Mouse (Mus musculus): ENCODE data around the gene Klhdc1. TPM values are rescaled to one million over a fixed set of nuclear protein-coding genes. Genes with fewer than 3 reads are reported as not detected.

The Klhdc1 gene
- polyA plus RNA-seq, 1 experiment from 2014 or later, result 9.9 TPM

- Histone ChIP-seq H3K27ac (ENCODE audit: low read length) (no peak overlapping the region), H3K4me1 (ENCODE audit: insufficient read depth, low read length) (no peaks in the 10 kb centered on the region), H3K4me2 (replicated peaks; ENCODE audit: low read depth, low read length) (no peak overlapping the region), H3K4me3 (ENCODE audit: low read length) (no peak overlapping the region), H3K9me3 (ENCODE audit: low read length) (no peaks in the 10 kb centered on the region), H3K9ac (replicated peaks; ENCODE audit: low read length) (no peak overlapping the region), H3K27me3 (ENCODE audit: insufficient read depth, low read length) (no peaks in the 10 kb centered on the region), H3K36me3 (ENCODE audit: insufficient read depth, low read length) (no peaks in the 10 kb centered on the region)
- ATAC-seq (ENCODE audit: low FRiP score, low TSS enrichment), result no peak
- 96% methylated on average over 5 of the region's 5 CpGs for WGBS
These were observed 21.3 kb downstream of the Klhdc1 start for GRCm38 (mm10) chr12:69262251-69262650.

- no peak for ATAC-seq (ENCODE audit: low FRiP score, low TSS enrichment)
- H3K4me1 ChIP-seq (ENCODE audit: insufficient read depth, low read length), result no peaks in the 10 kb centered on the region
- H3K4me3 ChIP-seq (ENCODE audit: low read length), result no peak overlapping the region
- H3K27ac ChIP-seq (ENCODE audit: low read length), result no peak overlapping the region
- H3K4me2 ChIP-seq (replicated peaks; ENCODE audit: low read depth, low read length), result no peak overlapping the region
- no peaks in the 10 kb centered on the region for H3K9me3 ChIP-seq (ENCODE audit: low read length)
- H3K9ac ChIP-seq (replicated peaks; ENCODE audit: low read length), result no peak overlapping the region
- no peaks in the 10 kb centered on the region for H3K27me3 ChIP-seq (ENCODE audit: insufficient read depth, low read length)
- no peaks in the 10 kb centered on the region for H3K36me3 ChIP-seq (ENCODE audit: insufficient read depth, low read length)
- 88% methylated on average over 3 of the region's 3 CpGs for WGBS
These were observed 24.1 kb downstream of the Klhdc1 start for GRCm38 (mm10) chr12:69265031-69265430.

GRCm38 (mm10) chr12:69267956-69268632 lies 27.1 kb downstream of the Klhdc1 start:
- Histone ChIP-seq H3K27me3 (ENCODE audit: insufficient read depth, low read length) (no peaks in the 10 kb centered on the region), H3K4me1 (ENCODE audit: insufficient read depth, low read length) (no peaks in the 10 kb centered on the region), H3K4me2 (replicated peaks; ENCODE audit: low read depth, low read length) (no peak overlapping the region), H3K9me3 (ENCODE audit: low read length) (no peaks in the 10 kb centered on the region), H3K9ac (replicated peaks; ENCODE audit: low read length) (no peak overlapping the region), H3K4me3 (ENCODE audit: low read length) (no peak overlapping the region), H3K27ac (ENCODE audit: low read length) (no peak overlapping the region), H3K36me3 (ENCODE audit: insufficient read depth, low read length) (no peaks in the 10 kb centered on the region)
- ATAC-seq (ENCODE audit: low FRiP score, low TSS enrichment), result no peak
- 75% methylated on average over 11 of the region's 11 CpGs for WGBS

GRCm38 (mm10) chr12:69268956-69269355 lies 28.0 kb downstream of the Klhdc1 start:
- no peak for ATAC-seq (ENCODE audit: low FRiP score, low TSS enrichment)
- no peak overlapping the region for H3K4me3 ChIP-seq (ENCODE audit: low read length)
- 82% methylated on average over 2 of the region's 2 CpGs for WGBS

GRCm38 (mm10) chr12:69279931-69280469 lies 39.0 kb downstream of the Klhdc1 start:
- no peaks in the 10 kb centered on the region for H3K4me1 ChIP-seq (ENCODE audit: insufficient read depth, low read length)
- no peak for ATAC-seq (ENCODE audit: low FRiP score, low TSS enrichment)
- no peaks in the 10 kb centered on the region for H3K36me3 ChIP-seq (ENCODE audit: insufficient read depth, low read length)
- no peak overlapping the region for H3K4me2 ChIP-seq (replicated peaks; ENCODE audit: low read depth, low read length)
- no peaks in the 10 kb centered on the region for H3K9me3 ChIP-seq (ENCODE audit: low read length)
- H3K9ac ChIP-seq (replicated peaks; ENCODE audit: low read length), result no peak overlapping the region
- no peak overlapping the region for H3K27ac ChIP-seq (ENCODE audit: low read length)
- H3K27me3 ChIP-seq (ENCODE audit: insufficient read depth, low read length), result no peaks in the 10 kb centered on the region
- 38% methylated on average over 1 of the region's 1 CpGs for WGBS
- no peak overlapping the region for H3K4me3 ChIP-seq (ENCODE audit: low read length)

More at GRCm38 (mm10) chr12:69268956-69269355, 28.0 kb downstream of the Klhdc1 start:
- Histone ChIP-seq H3K4me1 (ENCODE audit: insufficient read depth, low read length) (no peaks in the 10 kb centered on the region), H3K9me3 (ENCODE audit: low read length) (no peaks in the 10 kb centered on the region), H3K27me3 (ENCODE audit: insufficient read depth, low read length) (no peaks in the 10 kb centered on the region), H3K27ac (ENCODE audit: low read length) (no peak overlapping the region), H3K36me3 (ENCODE audit: insufficient read depth, low read length) (no peaks in the 10 kb centered on the region), H3K4me2 (replicated peaks; ENCODE audit: low read depth, low read length) (no peak overlapping the region), H3K9ac (replicated peaks; ENCODE audit: low read length) (no peak overlapping the region)

GRCm38 (mm10) chr12:69280915-69281314 lies 39.9 kb downstream of the Klhdc1 start:
- no peaks in the 10 kb centered on the region for H3K4me1 ChIP-seq (ENCODE audit: insufficient read depth, low read length)
- WGBS, result 92% methylated on average over 3 of the region's 3 CpGs
- H3K36me3 ChIP-seq (ENCODE audit: insufficient read depth, low read length), result no peaks in the 10 kb centered on the region
- no peak overlapping the region for H3K9ac ChIP-seq (replicated peaks; ENCODE audit: low read length)
- H3K4me2 ChIP-seq (replicated peaks; ENCODE audit: low read depth, low read length), result no peak overlapping the region
- no peak for ATAC-seq (ENCODE audit: low FRiP score, low TSS enrichment)
- no peaks in the 10 kb centered on the region for H3K9me3 ChIP-seq (ENCODE audit: low read length)
- H3K27me3 ChIP-seq (ENCODE audit: insufficient read depth, low read length), result no peaks in the 10 kb centered on the region
- H3K4me3 ChIP-seq (ENCODE audit: low read length), result no peak overlapping the region
- H3K27ac ChIP-seq (ENCODE audit: low read length), result no peak overlapping the region

- Histone ChIP-seq H3K4me1 (ENCODE audit: insufficient read depth, low read length) (no peaks in the 10 kb centered on the region), H3K9ac (replicated peaks; ENCODE audit: low read length) (no peak overlapping the region), H3K9me3 (ENCODE audit: low read length) (no peaks in the 10 kb centered on the region), H3K4me3 (ENCODE audit: low read length) (no peak overlapping the region), H3K36me3 (ENCODE audit: insufficient read depth, low read length) (no peaks in the 10 kb centered on the region), H3K27ac (ENCODE audit: low read length) (no peak overlapping the region), H3K27me3 (ENCODE audit: insufficient read depth, low read length) (no peaks in the 10 kb centered on the region), H3K4me2 (replicated peaks; ENCODE audit: low read depth, low read length) (no peak overlapping the region)
- 87% methylated on average over 7 of the region's 7 CpGs for WGBS
- ATAC-seq (ENCODE audit: low FRiP score, low TSS enrichment), result no peak
These were observed 42.2 kb downstream of the Klhdc1 start for GRCm38 (mm10) chr12:69283146-69283545.

GRCm38 (mm10) chr12:69287535-69287934 lies 46.6 kb downstream of the Klhdc1 start:
- Histone ChIP-seq H3K4me2 (replicated peaks; ENCODE audit: low read depth, low read length) (no peak overlapping the region), H3K36me3 (ENCODE audit: insufficient read depth, low read length) (no peaks in the 10 kb centered on the region), H3K9ac (replicated peaks; ENCODE audit: low read length) (no peak overlapping the region), H3K4me3 (ENCODE audit: low read length) (no peak overlapping the region), H3K4me1 (ENCODE audit: insufficient read depth, low read length) (no peaks in the 10 kb centered on the region), H3K9me3 (ENCODE audit: low read length) (no peaks in the 10 kb centered on the region), H3K27ac (ENCODE audit: low read length) (no peak overlapping the region), H3K27me3 (ENCODE audit: insufficient read depth, low read length) (no peaks in the 10 kb centered on the region)
- ATAC-seq (ENCODE audit: low FRiP score, low TSS enrichment), result no peak
- WGBS, result 90% methylated on average over 8 of the region's 8 CpGs

- no peak overlapping the region for H3K4me2 ChIP-seq (replicated peaks; ENCODE audit: low read depth, low read length)
- no peak overlapping the region for H3K27ac ChIP-seq (ENCODE audit: low read length)
- no peaks in the 10 kb centered on the region for H3K27me3 ChIP-seq (ENCODE audit: insufficient read depth, low read length)
- 81% methylated on average over 9 of the region's 9 CpGs for WGBS
- no peaks in the 10 kb centered on the region for H3K36me3 ChIP-seq (ENCODE audit: insufficient read depth, low read length)
- H3K9me3 ChIP-seq (ENCODE audit: low read length), result no peaks in the 10 kb centered on the region
- H3K4me3 ChIP-seq (ENCODE audit: low read length), result no peak overlapping the region
- no peak overlapping the region for H3K9ac ChIP-seq (replicated peaks; ENCODE audit: low read length)
- H3K4me1 ChIP-seq (ENCODE audit: insufficient read depth, low read length), result no peaks in the 10 kb centered on the region
- ATAC-seq (ENCODE audit: low FRiP score, low TSS enrichment), result no peak
These were observed 47.7 kb downstream of the Klhdc1 start for GRCm38 (mm10) chr12:69288699-69289098.

GRCm38 (mm10) chr12:69292401-69292800 lies 51.4 kb downstream of the Klhdc1 start:
- H3K4me2 ChIP-seq (replicated peaks; ENCODE audit: low read depth, low read length), result no peak overlapping the region
- H3K4me3 ChIP-seq (ENCODE audit: low read length), result no peak overlapping the region
- 83% methylated on average over 6 of the region's 6 CpGs for WGBS
- no peaks in the 10 kb centered on the region for H3K9me3 ChIP-seq (ENCODE audit: low read length)
- no peak overlapping the region for H3K9ac ChIP-seq (replicated peaks; ENCODE audit: low read length)
- ATAC-seq (ENCODE audit: low FRiP score, low TSS enrichment), result no peak
- H3K27me3 ChIP-seq (ENCODE audit: insufficient read depth, low read length), result no peaks in the 10 kb centered on the region
- no peaks in the 10 kb centered on the region for H3K36me3 ChIP-seq (ENCODE audit: insufficient read depth, low read length)
- peaks cover 8% of the 10 kb centered on the region; the same call in 1 of the 2 replicates for H3K4me1 ChIP-seq (ENCODE audit: insufficient read depth, low read length)
- no peak overlapping the region for H3K27ac ChIP-seq (ENCODE audit: low read length)
